Mouse (Mus musculus): ENCODE data around the gene Wfdc15a. TPM values are rescaled to one million over a fixed set of nuclear protein-coding genes. Genes with fewer than 3 reads are reported as not detected.

Gene Wfdc15a
- polyA plus RNA-seq, 1 experiment: not detected

- TF ChIP-seq CTCF (IDR thresholded peaks at IDR 0.05; ENCODE audit: borderline replicate concordance, extremely low read depth, insufficient read depth, insufficient read length) (no peak), POLR2A (IDR thresholded peaks at IDR 0.05; ENCODE audit: borderline replicate concordance, extremely low read depth, insufficient read depth, insufficient read length, poor library complexity, severe bottlenecking) (no peak)
- DNase-seq (ENCODE audit: low read depth): no peak
These were observed 45.9 kb downstream of the Wfdc15a start for GRCm38 (mm10) chr2:164154007-164154406.

GRCm38 (mm10) chr2:164152341-164152740 lies 47.6 kb downstream of the Wfdc15a start:
- no peak for DNase-seq (ENCODE audit: low read depth)
- TF ChIP-seq CTCF (IDR thresholded peaks at IDR 0.05; ENCODE audit: borderline replicate concordance, extremely low read depth, insufficient read depth, insufficient read length) (no peak), POLR2A (IDR thresholded peaks at IDR 0.05; ENCODE audit: borderline replicate concordance, extremely low read depth, insufficient read depth, insufficient read length, poor library complexity, severe bottlenecking) (no peak)

- DNase-seq (ENCODE audit: low read depth): peak; percentile 32
- TF ChIP-seq CTCF (IDR thresholded peaks at IDR 0.05; ENCODE audit: borderline replicate concordance, extremely low read depth, insufficient read depth, insufficient read length): no peak
- no peak for TF ChIP-seq POLR2A (IDR thresholded peaks at IDR 0.05; ENCODE audit: borderline replicate concordance, extremely low read depth, insufficient read depth, insufficient read length, poor library complexity, severe bottlenecking)
These were observed 49.7 kb downstream of the Wfdc15a start for GRCm38 (mm10) chr2:164150086-164150760.

Other genes starting within 250 kb of the Wfdc15a start
- 139 and 214 TPM in 2 replicates for gene Ywhab, start 205.2 kb downstream of the Wfdc15a start, polyA plus RNA-seq (2012; rRNA removed)
- gene Pabpc1l, start 174.7 kb downstream of the Wfdc15a start, polyA plus RNA-seq (2012; rRNA removed): 2.7 and 2.8 TPM in 2 replicates
- 21.7 and 24.8 TPM in 2 replicates for gene Stk4, start 129.8 kb downstream of the Wfdc15a start, polyA plus RNA-seq (2012; rRNA removed)
- 30.8 and 36.0 TPM in 2 replicates for gene Tomm34, start 129.0 kb downstream of the Wfdc15a start, polyA plus RNA-seq (2012; rRNA removed)
- gene Kcns1, start 29.0 kb downstream of the Wfdc15a start, polyA plus RNA-seq (2012; rRNA removed): 0.83 and 1.5 TPM in 2 replicates
- gene Wfdc5, start 17.4 kb downstream of the Wfdc15a start, polyA plus RNA-seq (2012; rRNA removed): not detected in 2 replicates
- gene Wfdc12, start 9.5 kb downstream of the Wfdc15a start, polyA plus RNA-seq (2012; rRNA removed): not detected in 2 replicates
- not detected in 2 replicates for gene Wfdc15b, start 21.5 kb upstream of the Wfdc15a start, polyA plus RNA-seq (2012; rRNA removed)
- gene Svs2, start 38.3 kb upstream of the Wfdc15a start, polyA plus RNA-seq (2012; rRNA removed): not detected in 2 replicates
- gene Svs3b, start 56.5 kb upstream of the Wfdc15a start, polyA plus RNA-seq (2012; rRNA removed): not detected in 2 replicates
- not detected in 2 replicates for gene Svs4, start 78.3 kb upstream of the Wfdc15a start, polyA plus RNA-seq (2012; rRNA removed)
- not detected in 2 replicates for gene Svs3a, start 89.1 kb upstream of the Wfdc15a start, polyA plus RNA-seq (2012; rRNA removed)
- not detected in 2 replicates for gene Svs6, start 116.6 kb upstream of the Wfdc15a start, polyA plus RNA-seq (2012; rRNA removed)
- not detected in 2 replicates for gene Svs5, start 132.6 kb upstream of the Wfdc15a start, polyA plus RNA-seq (2012; rRNA removed)
- 0.22 TPM in 1 of 2 replicates, not detected in the other for gene Slpi, start 189.0 kb upstream of the Wfdc15a start, polyA plus RNA-seq (2012; rRNA removed)
- gene Rbpjl, start 203.0 kb upstream of the Wfdc15a start, polyA plus RNA-seq (2012; rRNA removed): 0.04 and 0.10 TPM in 2 replicates
- 1.8 and 2.5 TPM in 2 replicates for gene Matn4, start 205.0 kb upstream of the Wfdc15a start, polyA plus RNA-seq (2012; rRNA removed)
- gene Sdc4, start 243.8 kb upstream of the Wfdc15a start, polyA plus RNA-seq (2012; rRNA removed): 2.3 and 3.7 TPM in 2 replicates

Measured in brain, embryonic 14.5 days (tissue).